Mouse (Mus musculus) bone marrow, adult 2 months (tissue): ENCODE results near the gene Klra6. TPM values are rescaled to one million over a fixed set of nuclear protein-coding genes. Genes with fewer than 3 reads are reported as not detected.
"Not testable (repeated sequence)": the region's sequence is repeated elsewhere in the genome, so short reads cannot be mapped to it uniquely, and the experiment has no call there.

Source experiments
- H3K27ac ChIP-seq: fragments of 200-500 bp; 2 replicates; pipeline ENCODE4 v1.5.1; 2012; ENCODE audit warnings: low read depth, mild to moderate bottlenecking, control low read depth, inconsistent platforms, low read length; ENCODE audit not compliant: control insufficient read depth, poor library complexity, insufficient read depth
- H3K4me1 ChIP-seq: fragments of 200-500 bp; 2 replicates; pipeline ENCODE4 v1.6.1; 2011; ENCODE audit warnings: low read length; ENCODE audit not compliant: control insufficient read depth, insufficient read depth
- H3K4me3 ChIP-seq: fragments of 200-500 bp; replicated peaks from 2 replicates; pipeline ENCODE3; 2011; ENCODE audit warnings: mild to moderate bottlenecking, low read depth, low read length, control low read depth; ENCODE audit not compliant: control insufficient read depth
- CTCF ChIP-seq: fragments of 200-500 bp; IDR thresholded peaks from 2 replicates; pipeline ENCODE4 v1.5.1; 2011; ENCODE audit warnings: low read length, control low read depth; ENCODE audit not compliant: control insufficient read depth, insufficient read depth
- POLR2A ChIP-seq: fragments of 200-500 bp; IDR thresholded peaks from 2 replicates; pipeline ENCODE4 v1.6.1; 2011; ENCODE audit warnings: low read depth, mild to moderate bottlenecking, control low read depth, low read length, borderline replicate concordance; ENCODE audit not compliant: control insufficient read depth
- WGBS: fragments of 180-500 bp; shearing (Covaris S2); methylation state at CpG from one replicate; pipeline ENCODE4 v1.1.7; 2018; 5-methylcytosine and 5-hydroxymethylcytosine counted together
- polyA plus RNA-seq: library from polyadenylated mRNA; stranded (reverse); fragments of >200 nt; gene quantifications from 2 replicates; pipeline ENCODE4 v1.2.4, GENCODE M21; 2011; ENCODE audit warnings: low replicate concordance; ENCODE audit not compliant: missing spikeins, insufficient read depth, insufficient read length

Klra6 gene
- not detected in 2 replicates for polyA plus RNA-seq

- H3K27ac ChIP-seq = no peak within 1 kb of the TSS
- H3K4me3 ChIP-seq = no peak within 1 kb of the TSS
- TF ChIP-seq POLR2A (no peak), CTCF (no peak)
- no peaks in the 10 kb centered on the region; the same call in 1 of the 2 replicates for H3K4me1 ChIP-seq
- 59% methylated on average over 4 of the region's 4 CpGs for WGBS
Observed at GRCm38 (mm10) chr6:130026854-130027253, at the start of gene Klra6. Gene Klra6, minus strand, starts transcription at chr6:130026954.

- WGBS = 70% methylated on average over 1 of the region's 1 CpGs
- H3K27ac ChIP-seq = not testable (repeated sequence)
Observed at GRCm38 (mm10) chr6:130067171-130067570, 40.4 kb upstream of the Klra6 start, which contains the start of gene Klra4. Gene Klra4, minus strand, starts transcription at chr6:130067271.

DNA sequence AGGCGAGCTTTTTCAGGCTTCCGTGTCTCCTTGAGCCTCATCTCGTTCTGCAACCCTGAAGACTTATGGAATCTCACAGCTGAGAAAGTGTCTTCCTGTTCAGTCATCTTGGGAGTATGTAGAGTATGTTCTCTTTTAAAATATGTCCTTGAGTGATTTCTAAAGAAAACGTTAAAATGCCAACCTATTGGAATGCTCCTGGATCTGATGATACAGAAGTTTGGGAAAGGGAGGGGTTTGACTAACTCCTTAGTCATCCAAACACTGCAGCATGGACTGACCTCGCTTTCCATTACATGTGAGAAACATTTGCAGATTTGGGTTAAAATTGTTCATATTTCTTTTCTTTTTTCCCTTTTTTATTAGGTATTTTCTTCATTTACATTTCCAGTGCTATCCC lies 38.4 kb upstream of the Klra6 start:
- no peak overlapping the region for H3K4me3 ChIP-seq
- 72% methylated on average over 5 of the region's 5 CpGs for WGBS

More at GRCm38 (mm10) chr6:130067171-130067570, 40.4 kb upstream of the Klra6 start, which contains the start of gene Klra4:
- H3K4me1 ChIP-seq, H3K4me3 ChIP-seq: not testable (repeated sequence)

GRCm38 (mm10) chr6:130035146-130035545 lies 8.4 kb upstream of the Klra6 start:
- WGBS = 44% methylated on average over 4 of the region's 4 CpGs
- not testable (repeated sequence) for H3K4me3 ChIP-seq, H3K27ac ChIP-seq, H3K4me1 ChIP-seq

More for the DNA sequence above, 38.4 kb upstream of the Klra6 start:
- TF ChIP-seq POLR2A = no peak
- TF ChIP-seq CTCF = no peak
- Histone ChIP-seq H3K27ac (no peak overlapping the region), H3K4me1 (no peaks in the 10 kb centered on the region)

DNA sequence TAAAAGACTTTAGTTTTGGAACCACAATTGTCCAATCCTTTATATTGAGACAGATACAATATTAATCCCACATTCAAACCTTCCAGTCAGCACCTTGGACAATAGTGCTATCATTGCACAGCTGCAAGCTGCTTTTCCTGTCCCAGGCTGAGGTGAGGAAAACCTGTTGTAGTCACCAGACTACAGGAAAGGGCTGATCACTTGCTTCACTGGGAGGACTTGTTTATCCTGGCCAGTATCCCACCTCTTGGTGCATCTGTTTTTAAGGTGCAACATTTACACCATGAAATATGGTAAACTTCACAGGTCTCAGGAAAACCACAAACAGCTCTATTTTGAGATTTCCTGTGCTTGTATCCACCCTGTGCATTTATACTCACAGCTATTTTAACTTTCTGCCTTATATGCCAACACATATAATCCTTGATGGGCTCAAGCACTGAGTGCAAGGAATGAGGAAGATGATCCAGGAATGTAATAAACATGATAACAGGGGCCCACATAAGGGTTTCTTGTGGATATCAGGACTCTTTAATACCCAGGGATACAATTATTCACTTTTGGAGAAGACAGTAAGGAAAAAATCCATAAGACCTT lies 4.8 kb upstream of the Klra6 start:
- not testable (repeated sequence) for H3K4me3 ChIP-seq, H3K4me1 ChIP-seq, H3K27ac ChIP-seq

Other genes with a start within 250 kb of the Klra6 start
- gene Gm156, start 242.7 kb downstream of the Klra6 start, polyA plus RNA-seq = 0.65 TPM in 1 of 2 replicates, not detected in the other
- not detected in 2 replicates for gene Gm17631, start 164.3 kb downstream of the Klra6 start, polyA plus RNA-seq
- gene Klra17, start 150.3 kb downstream of the Klra6 start, polyA plus RNA-seq = 3.4 and 8.5 TPM in 2 replicates
- not detected in 2 replicates for gene Klra5, start 109.3 kb downstream of the Klra6 start, polyA plus RNA-seq
- 1.3 TPM in 1 of 2 replicates, not detected in the other for gene Klra4, start 40.3 kb upstream of the Klra6 start, polyA plus RNA-seq
- gene Klra8, start 102.9 kb upstream of the Klra6 start, polyA plus RNA-seq = 5.2 and 7.9 TPM in 2 replicates
- gene Klra9, start 166.2 kb upstream of the Klra6 start, polyA plus RNA-seq = 3.0 and 4.9 TPM in 2 replicates
- 2.8 and 4.1 TPM in 2 replicates for gene Klra7, start 206.4 kb upstream of the Klra6 start, polyA plus RNA-seq